Mouse (Mus musculus) kidney, postnatal 14 days (tissue): ENCODE results near the gene Lrrfip1.

Experiments
- DNase-seq: peaks from one replicate; pipeline ENCODE4 v3.0.0; 2022; ENCODE audit warnings: mixed read lengths

Gene Lrrfip1

GRCm38 (mm10) chr1:91166798-91167197 lies 168.3 kb downstream of the Lrrfip1 start:
- DNase-seq: no peak

- no peak for DNase-seq
Measured at GRCm38 (mm10) chr1:91169157-91169556, 170.6 kb downstream of the Lrrfip1 start.

GRCm38 (mm10) chr1:91174796-91175195 lies 176.3 kb downstream of the Lrrfip1 start:
- no peak for DNase-seq

GRCm38 (mm10) chr1:91176026-91176425 lies 177.5 kb downstream of the Lrrfip1 start:
- DNase-seq: no peak

GRCm38 (mm10) chr1:91176871-91177270 lies 178.3 kb downstream of the Lrrfip1 start:
- no peak for DNase-seq
